Mouse (Mus musculus): ENCODE results near the gene Psd.

Psd gene

GRCm38 (mm10) chr19:46326756-46327305, at the start of gene Psd:
Psd (minus strand) TSS chr19:46327156.
- DNase-seq (ENCODE audit: low spot score): no peak

- DNase-seq (ENCODE audit: low spot score): no peak
These were observed 48.9 kb upstream of the Psd start for GRCm38 (mm10) chr19:46375891-46376290.

- no peak for DNase-seq (ENCODE audit: low spot score)
These were observed 48.5 kb upstream of the Psd start for GRCm38 (mm10) chr19:46375489-46375888.

- DNase-seq (ENCODE audit: low spot score): no peak
These were observed 47.6 kb upstream of the Psd start for GRCm38 (mm10) chr19:46374477-46375088.

- no peak for DNase-seq (ENCODE audit: low spot score)
These were observed 42.2 kb upstream of the Psd start for GRCm38 (mm10) chr19:46369204-46369603.

- DNase-seq (ENCODE audit: low spot score): no peak
These were observed 41.0 kb upstream of the Psd start for GRCm38 (mm10) chr19:46367798-46368590.

- no peak for DNase-seq (ENCODE audit: low spot score)
These were observed 36.5 kb upstream of the Psd start for GRCm38 (mm10) chr19:46363294-46364009.

- no peak for DNase-seq (ENCODE audit: low spot score)
These were observed 35.1 kb upstream of the Psd start for GRCm38 (mm10) chr19:46362104-46362503.

- DNase-seq (ENCODE audit: low spot score): no peak
These were observed 31.4 kb upstream of the Psd start for GRCm38 (mm10) chr19:46358381-46358780.

GRCm38 (mm10) chr19:46357344-46358280, 30.7 kb upstream of the Psd start:
- no peak for DNase-seq (ENCODE audit: low spot score)

- DNase-seq (ENCODE audit: low spot score): peak; percentile 62
These were observed 29.8 kb upstream of the Psd start for GRCm38 (mm10) chr19:46356701-46357138.

GRCm38 (mm10) chr19:46350168-46350932, 23.4 kb upstream of the Psd start, which contains the start of gene 2310034G01Rik:
2310034G01Rik (minus strand) TSS chr19:46350302.
- DNase-seq (ENCODE audit: low spot score): no peak

GRCm38 (mm10) chr19:46349550-46349949, 22.6 kb upstream of the Psd start:
- DNase-seq (ENCODE audit: low spot score): no peak

- DNase-seq (ENCODE audit: low spot score): no peak
These were observed 22.0 kb upstream of the Psd start for GRCm38 (mm10) chr19:46348761-46349458.

GRCm38 (mm10) chr19:46347936-46348668, 21.1 kb upstream of the Psd start:
- no peak for DNase-seq (ENCODE audit: low spot score)

GRCm38 (mm10) chr19:46347146-46347545, 20.2 kb upstream of the Psd start:
- DNase-seq (ENCODE audit: low spot score): no peak

- no peak for DNase-seq (ENCODE audit: low spot score)
These were observed 17.9 kb upstream of the Psd start for GRCm38 (mm10) chr19:46344710-46345419.

- DNase-seq (ENCODE audit: low spot score): no peak
These were observed 12.5 kb upstream of the Psd start for GRCm38 (mm10) chr19:46339287-46339971.

Measured in layer of hippocampus, adult 9-10 months (tissue).